Mouse (Mus musculus): ENCODE data around the gene Ano6.

Gene Ano6

DNA sequence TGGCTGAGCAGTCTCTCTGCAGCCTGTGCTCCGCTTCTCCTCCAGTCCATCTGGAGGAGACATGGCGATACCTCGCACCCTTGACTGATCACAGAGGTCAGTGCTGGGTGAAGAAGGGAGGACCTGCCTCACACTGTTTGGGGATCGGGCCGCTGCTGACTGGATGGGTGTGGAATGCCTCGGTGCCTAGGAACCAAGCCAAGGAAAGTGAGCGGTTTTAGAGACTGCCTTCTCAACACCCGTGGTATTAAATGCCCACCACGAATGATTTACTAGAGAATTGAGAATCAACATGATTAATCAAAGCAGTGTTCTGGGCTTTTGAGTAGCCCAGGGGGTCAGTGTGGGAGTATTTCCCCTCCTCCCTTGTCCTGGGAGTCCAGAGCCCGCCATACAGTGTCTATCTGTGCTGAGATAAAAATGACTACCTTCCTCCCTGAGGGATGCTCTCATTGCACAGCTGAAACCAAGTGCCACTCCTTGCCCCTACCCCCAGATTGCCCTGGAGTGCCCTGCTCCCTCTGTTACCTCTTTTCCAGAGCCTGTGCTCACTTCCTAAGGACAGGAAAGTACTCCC is 183.5 kb downstream of the Ano6 start:
- no peak for DNase-seq (ENCODE audit: low spot score in 2 of 2)

- DNase-seq (ENCODE audit: low spot score in 2 of 2) = no peak
Measured at GRCm38 (mm10) chr15:95976156-95976876, 185.7 kb downstream of the Ano6 start.

DNA sequence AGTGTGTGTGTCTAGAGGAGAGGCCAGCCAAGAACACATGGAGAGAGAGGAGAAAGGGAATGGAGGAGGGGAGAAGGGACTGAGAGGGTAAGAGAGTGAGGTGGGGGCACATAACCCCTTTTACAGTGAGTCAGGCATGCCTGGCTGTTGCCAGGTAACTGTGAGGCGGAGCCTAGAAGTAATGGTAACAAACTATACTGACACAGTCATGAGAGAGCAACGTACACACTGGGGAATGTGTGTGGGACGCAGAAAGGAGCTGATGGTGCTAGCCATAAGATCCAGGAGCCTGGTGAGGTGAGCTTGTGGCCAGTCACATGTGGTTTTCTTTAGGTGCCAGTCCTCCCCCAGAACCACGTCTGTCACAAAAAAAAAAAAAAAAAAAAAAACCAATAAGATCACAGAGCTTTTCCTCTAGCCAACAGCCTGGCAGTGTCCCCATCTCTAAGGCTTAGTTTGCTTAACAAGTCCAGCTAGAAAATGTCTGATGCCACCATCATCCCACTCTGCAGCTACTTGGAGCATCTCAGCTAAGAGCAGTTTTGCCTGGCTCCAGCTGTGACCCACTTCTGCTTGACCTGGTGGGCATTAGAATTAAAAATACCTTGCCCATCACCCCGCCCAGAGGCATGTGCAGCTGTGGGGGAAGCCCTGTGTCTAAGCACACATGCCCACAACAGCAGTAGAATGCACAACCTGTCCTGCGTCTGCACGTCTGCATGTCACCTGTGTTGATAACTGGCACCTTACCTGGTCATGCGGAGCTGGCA is 186.7 kb downstream of the Ano6 start:
- no peak for DNase-seq (ENCODE audit: low spot score in 2 of 2)

DNA sequence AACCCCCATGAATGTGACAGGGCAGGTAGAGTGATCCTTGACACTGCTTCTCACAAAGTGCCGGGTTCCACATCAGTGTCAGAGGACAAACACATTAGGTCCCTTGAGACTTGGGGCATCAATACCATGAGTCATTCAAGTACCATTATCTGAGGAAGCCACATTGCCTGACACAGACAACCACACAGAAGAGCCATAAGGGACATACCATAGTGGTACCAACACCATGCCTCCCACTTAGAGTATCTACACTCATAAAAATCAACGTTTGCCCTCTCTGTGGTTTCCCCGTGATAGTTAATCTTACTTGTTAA is 187.3 kb downstream of the Ano6 start:
- DNase-seq (ENCODE audit: low spot score in 2 of 2) = no peak

- no peak for DNase-seq (ENCODE audit: low spot score in 2 of 2)
Measured at GRCm38 (mm10) chr15:95980641-95981040, 190.0 kb downstream of the Ano6 start.

DNA sequence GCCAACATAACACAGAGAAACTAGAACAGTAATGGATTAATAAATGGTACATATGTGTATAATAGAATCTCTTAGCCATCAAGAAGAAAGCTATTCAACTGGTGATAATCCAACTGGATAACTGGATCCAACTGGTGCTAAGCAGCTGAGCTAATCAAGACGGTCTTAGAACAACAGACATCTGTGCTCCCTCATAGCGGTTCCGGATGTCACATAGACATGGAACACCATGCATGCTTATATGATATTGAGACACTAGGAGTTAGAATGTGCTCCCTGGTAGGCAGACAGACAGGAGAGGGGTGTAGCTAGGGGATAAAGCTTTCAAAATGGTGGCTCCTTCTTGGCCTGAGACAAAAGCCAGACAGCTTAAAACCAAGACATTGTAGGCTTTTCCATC is 197.3 kb downstream of the Ano6 start:
- DNase-seq (ENCODE audit: low spot score in 2 of 2) = no peak

GRCm38 (mm10) chr15:95989496-95990124 is 199.0 kb downstream of the Ano6 start:
- DNase-seq (ENCODE audit: low spot score in 2 of 2) = no peak

GRCm38 (mm10) chr15:96002958-96003601 is 212.4 kb downstream of the Ano6 start:
- DNase-seq (ENCODE audit: low spot score in 2 of 2) = no peak

GRCm38 (mm10) chr15:96011640-96012390 is 221.2 kb downstream of the Ano6 start:
- DNase-seq (ENCODE audit: low spot score in 2 of 2) = no peak

GRCm38 (mm10) chr15:96012391-96012775 is 221.7 kb downstream of the Ano6 start:
- DNase-seq (ENCODE audit: low spot score in 2 of 2) = peak in 1 of 2 experiments; percentile 6

DNA sequence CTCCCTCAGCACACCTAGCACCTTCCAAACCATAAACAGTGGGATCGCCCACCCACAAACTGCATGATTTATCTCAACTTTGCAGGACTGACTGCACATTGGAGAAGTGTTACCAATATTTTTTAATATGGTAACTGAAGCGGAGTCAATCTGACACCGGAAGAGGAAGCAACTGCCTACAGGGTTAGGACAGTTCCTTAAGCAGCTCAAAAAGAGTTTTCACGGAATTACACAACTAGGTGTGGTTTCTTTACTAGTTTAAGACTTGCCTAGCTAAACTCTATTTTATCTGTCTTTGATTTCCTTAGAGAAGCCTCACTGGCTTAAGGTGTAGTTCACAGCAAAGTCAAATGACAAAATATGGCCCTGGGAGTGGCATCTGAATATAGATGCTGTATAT is 223.9 kb downstream of the Ano6 start:
- no peak for DNase-seq (ENCODE audit: low spot score in 2 of 2)

DNA sequence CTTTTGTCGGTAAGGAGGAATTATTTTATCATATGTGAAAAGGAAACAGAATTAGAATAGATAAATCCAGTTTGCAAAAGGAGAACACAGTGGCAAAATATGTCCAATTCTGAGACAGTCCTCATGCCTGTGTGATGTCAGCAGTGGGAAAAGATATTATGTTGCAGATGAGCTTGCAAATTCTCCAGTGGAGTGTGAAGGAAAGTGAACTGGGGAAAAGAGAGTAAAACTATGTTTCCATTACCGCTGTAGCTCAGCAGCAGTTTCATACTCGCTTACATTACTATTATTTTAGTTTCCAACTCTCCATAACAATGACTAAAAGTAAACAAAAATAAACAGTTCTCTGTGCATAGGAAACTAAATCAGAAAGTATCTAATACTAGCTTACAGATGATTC is 229.8 kb downstream of the Ano6 start:
- DNase-seq (ENCODE audit: low spot score in 2 of 2) = no peak

DNA sequence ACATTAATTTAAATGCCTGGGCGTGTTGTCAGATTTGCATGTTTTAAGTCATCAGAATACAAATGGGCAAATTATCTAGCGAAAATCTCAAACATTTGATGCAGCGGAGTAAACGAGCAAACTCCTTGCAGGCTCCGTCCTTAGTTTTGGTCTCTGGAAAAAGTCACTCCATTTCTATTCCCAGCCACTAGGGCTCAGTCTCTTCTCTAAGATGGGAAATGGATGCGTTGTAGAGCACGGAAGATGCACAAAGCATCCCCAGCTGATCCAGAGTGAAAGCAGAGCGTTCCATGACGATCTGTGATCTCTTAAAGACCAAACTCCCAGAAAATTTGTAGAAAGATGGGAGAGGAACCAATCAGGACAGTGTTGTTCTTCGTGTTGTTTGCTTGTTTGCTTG is 230.9 kb downstream of the Ano6 start:
- DNase-seq (ENCODE audit: low spot score in 2 of 2) = peak; percentile 10 to 29

Measured in frontal cortex, postnatal 36 days (tissue).